Mouse (Mus musculus) heart, postnatal 0 days (tissue): ENCODE data around the gene Plekha5. TPM values are rescaled to one million over a fixed set of nuclear protein-coding genes. Genes with fewer than 3 reads are reported as not detected.

ENCODE experiments used
- ATAC-seq: fragments of 200-750 bp; cut with Nextera tagmentation; 2 replicates; pipeline ENCODE4 v1.8.0; 2017; ENCODE audit warnings: low read depth, moderate number of reproducible peaks, moderate library complexity; ENCODE audit not compliant: insufficient read depth
- DNase-seq: peaks from one replicate; pipeline ENCODE4 v3.0.0-alpha.2; 2016; ENCODE audit warnings: low spot score
- H3K27ac ChIP-seq: fragments of 300-500 bp; sonication (generic); 2 replicates; pipeline ENCODE4 v1.5.1; 2014; ENCODE audit warnings: low read depth, mild to moderate bottlenecking
- H3K27me3 ChIP-seq: fragments of 300-500 bp; sonication (generic); 2 replicates; pipeline ENCODE4 v1.6.1; 2014; ENCODE audit warnings: low read length, mixed read lengths; ENCODE audit not compliant: control insufficient read depth, insufficient read depth
- H3K36me3 ChIP-seq: fragments of 300-500 bp; sonication (generic); replicated peaks from 2 replicates; pipeline ENCODE4 v1.6.1; 2014; ENCODE audit warnings: low read length, mixed read lengths; ENCODE audit not compliant: control insufficient read depth, insufficient read depth
- H3K4me1 ChIP-seq: fragments of 300-500 bp; sonication (generic); 2 replicates; pipeline ENCODE4 v1.6.1; 2014; ENCODE audit warnings: antibody characterized with exemption; ENCODE audit not compliant: control insufficient read depth, insufficient read depth
- H3K4me2 ChIP-seq: fragments of 300-500 bp; sonication (generic); 2 replicates; pipeline ENCODE4 v1.6.1; 2014; ENCODE audit warnings: low read depth, mild to moderate bottlenecking, low read length, moderate library complexity
- H3K4me3 ChIP-seq: fragments of 300-500 bp; sonication (generic); 2 replicates; pipeline ENCODE4 v1.5.1; 2014; ENCODE audit warnings: low read depth, low read length
- H3K9ac ChIP-seq: fragments of 300-500 bp; sonication (generic); replicated peaks from 2 replicates; pipeline ENCODE4 v1.6.1; 2014; ENCODE audit warnings: low read depth, low read length, mixed read lengths
- H3K9me3 ChIP-seq: fragments of 300-500 bp; sonication (generic); replicated peaks from 2 replicates; pipeline ENCODE4 v1.6.1; 2016; ENCODE audit warnings: low read length; ENCODE audit not compliant: control insufficient read depth
- CTCF ChIP-seq: IDR thresholded peaks from 2 replicates; pipeline ENCODE4 v1.5.1; 2016; ENCODE audit warnings: antibody characterized with exemption, control low read depth, low read depth
- EP300 ChIP-seq: IDR thresholded peaks from 2 replicates; pipeline ENCODE4 v1.6.1; 2016; ENCODE audit warnings: antibody characterized with exemption, low read depth
- WGBS: fragments of 180-500 bp; shearing (Covaris S2); extraction: QIAGEN DNeasy Blood & Tissue Kit; methylation state at CpG from one replicate; pipeline ENCODE4 v1.1.7; 2014; 5-methylcytosine and 5-hydroxymethylcytosine counted together
- polyA plus RNA-seq: library from polyadenylated mRNA; unstranded; fragments of >200 nt; fragmentation: Nextera tagmentation; extraction: Ambion mirVana; gene quantifications from 2 replicates; pipeline ENCODE4 v1.2.1, GENCODE M21; 2015
- total RNA-seq: library from RNA; depleted of rRNA; stranded (reverse); fragments of >200 nt; gene quantifications from 2 replicates; pipeline ENCODE4 v1.2.3, GENCODE M21; 2014; ENCODE audit warnings: low replicate concordance

Plekha5 gene
- total and polyA plus RNA-seq, 2 experiments from 2014 or later = 15.4 to 34.0 TPM

DNA sequence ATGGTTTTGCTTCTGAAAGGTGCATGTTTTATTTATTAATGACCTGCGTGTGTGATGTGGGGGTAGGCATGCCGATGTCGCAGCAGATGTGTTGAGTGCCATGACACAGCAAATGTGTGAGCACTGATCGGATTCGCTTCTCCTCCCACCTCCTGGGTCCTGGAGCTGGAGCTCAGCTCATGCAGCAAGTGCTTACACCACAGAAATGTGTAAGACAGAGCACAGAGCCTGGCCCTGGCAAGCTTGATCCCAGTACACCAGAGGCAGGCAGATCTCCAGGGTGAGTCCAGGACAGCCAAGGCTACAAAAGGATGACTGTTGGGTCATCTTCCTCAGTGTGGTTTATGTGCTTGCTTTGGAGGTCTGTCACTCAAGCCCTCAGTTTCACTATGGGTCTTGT lies 109.8 kb downstream of the Plekha5 start:
- Histone ChIP-seq H3K9ac (no peak overlapping the region), H3K4me2 (no peak overlapping the region), H3K4me1 (peaks cover 5% of the 10 kb centered on the region; the same call in 1 of the 2 replicates), H3K9me3 (no peaks in the 10 kb centered on the region), H3K27ac (no peak overlapping the region), H3K4me3 (no peak overlapping the region), H3K27me3 (no peaks in the 10 kb centered on the region), H3K36me3 (peaks cover 43% of the 10 kb centered on the region)
- DNase-seq (no peak), ATAC-seq (no peak)
- WGBS = 89% methylated on average over 5 of the region's 5 CpGs
- TF ChIP-seq CTCF (no peak), EP300 (no peak)

GRCm38 (mm10) chr6:140535504-140535903 lies 111.7 kb downstream of the Plekha5 start:
- DNase-seq = no peak
- Histone ChIP-seq H3K36me3 (peaks cover 35% of the 10 kb centered on the region), H3K4me3 (no peak overlapping the region), H3K9me3 (no peaks in the 10 kb centered on the region), H3K27me3 (no peaks in the 10 kb centered on the region), H3K4me2 (no peak overlapping the region), H3K9ac (no peak overlapping the region), H3K27ac (0 out of 2 replicates have a peak overlapping the region, but pooled peaks have one; percentile 11), H3K4me1 (peaks cover 5% of the 10 kb centered on the region; the same call in 1 of the 2 replicates)
- WGBS = 35% methylated on average over 8 of the region's 8 CpGs
- TF ChIP-seq CTCF (no peak), EP300 (no peak)
- ATAC-seq = peak; percentile 63

GRCm38 (mm10) chr6:140541919-140542318 lies 118.1 kb downstream of the Plekha5 start:
- DNase-seq (no peak), ATAC-seq (no peak)
- Histone ChIP-seq H3K4me2 (no peak overlapping the region), H3K4me1 (peaks cover 9% of the 10 kb centered on the region), H3K27ac (no peak overlapping the region), H3K36me3 (peaks cover 27% of the 10 kb centered on the region), H3K9ac (no peak overlapping the region), H3K9me3 (no peaks in the 10 kb centered on the region), H3K27me3 (no peaks in the 10 kb centered on the region), H3K4me3 (no peak overlapping the region)
- no peak for TF ChIP-seq EP300
- TF ChIP-seq CTCF = no peak
- WGBS = 89% methylated on average over 3 of the region's 3 CpGs

DNA sequence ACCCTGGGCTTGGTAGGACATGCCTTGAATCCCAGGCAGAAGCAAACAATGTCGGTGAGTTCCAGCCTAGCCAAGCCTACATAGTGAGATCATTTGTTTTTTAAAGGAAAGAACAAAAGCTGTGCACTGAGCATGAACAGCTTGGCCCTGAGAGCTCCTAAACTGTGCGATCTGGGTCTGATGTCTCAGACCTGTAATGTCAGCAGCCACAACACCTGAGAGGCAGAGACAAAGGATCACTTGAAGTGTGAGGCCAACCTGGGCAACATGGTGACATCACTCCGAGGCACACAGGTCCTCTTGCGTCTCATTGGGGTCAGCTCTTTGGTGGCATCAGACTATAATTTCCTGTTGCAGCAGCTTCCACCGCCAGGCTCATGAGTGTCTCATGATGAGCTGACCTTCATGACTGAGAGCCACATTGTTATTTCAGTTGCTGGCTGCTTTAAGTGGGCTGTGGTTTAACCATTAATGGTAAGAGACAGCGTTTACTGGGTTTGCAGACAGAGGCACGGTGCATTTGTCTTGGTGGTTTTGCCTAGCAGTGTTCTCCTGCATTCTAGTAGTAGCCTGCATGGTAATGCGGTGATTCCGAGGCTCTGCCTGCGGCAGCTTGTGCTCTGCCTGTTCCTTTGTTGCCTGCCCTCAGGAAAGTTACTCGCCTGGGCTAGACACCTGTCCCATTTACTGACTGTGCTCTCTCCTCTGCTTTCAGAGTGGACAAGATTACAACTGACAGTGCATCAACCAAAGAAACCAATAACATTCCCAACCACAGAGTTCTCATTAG lies 119.3 kb downstream of the Plekha5 start:
- Histone ChIP-seq H3K4me3 (no peak overlapping the region), H3K4me1 (peaks cover 21% of the 10 kb centered on the region), H3K9me3 (no peaks in the 10 kb centered on the region), H3K27me3 (no peaks in the 10 kb centered on the region), H3K27ac (no peak overlapping the region; the same call in 1 of the 2 replicates), H3K9ac (no peak overlapping the region), H3K36me3 (peaks cover 20% of the 10 kb centered on the region), H3K4me2 (no peak overlapping the region)
- ATAC-seq = no peak
- no peak for DNase-seq
- TF ChIP-seq EP300 (no peak), CTCF (no peak)
- WGBS = 53% methylated on average over 11 of the region's 11 CpGs

DNA sequence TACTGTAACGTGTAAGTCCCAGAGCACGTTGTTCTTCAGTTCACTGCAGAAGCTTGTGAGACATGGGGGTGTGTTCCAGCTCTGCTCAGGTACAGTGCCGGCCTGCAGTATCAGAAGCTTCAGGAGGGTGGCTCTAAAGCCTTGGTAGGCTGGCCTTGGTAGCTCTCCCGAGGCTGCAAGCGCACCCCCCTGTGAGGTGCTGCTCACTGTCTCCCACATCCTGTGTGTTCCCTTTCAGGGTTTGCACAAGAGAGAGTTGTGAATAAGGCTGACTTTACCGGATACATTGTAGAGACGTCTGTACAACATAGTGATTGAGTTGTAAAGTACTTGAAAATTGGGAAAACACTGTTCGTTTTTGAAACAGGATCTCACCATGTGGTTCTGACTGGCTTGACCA lies 122.2 kb downstream of the Plekha5 start:
- 46% methylated on average over 8 of the region's 8 CpGs for WGBS
- no peaks in the 10 kb centered on the region for H3K9me3 ChIP-seq
- H3K4me3 ChIP-seq = no peak overlapping the region
- no peaks in the 10 kb centered on the region for H3K27me3 ChIP-seq
- peaks cover 33% of the 10 kb centered on the region for H3K36me3 ChIP-seq
- DNase-seq (no peak), ATAC-seq (no peak)
- TF ChIP-seq EP300 (no peak), CTCF (no peak)
- H3K9ac ChIP-seq = no peak overlapping the region
- H3K4me1 ChIP-seq = peaks cover 21% of the 10 kb centered on the region
- H3K4me2 ChIP-seq = peak overlapping the region; percentile 41
- H3K27ac ChIP-seq = peak overlapping the region; percentile 73
